In the genomic region with DNA sequence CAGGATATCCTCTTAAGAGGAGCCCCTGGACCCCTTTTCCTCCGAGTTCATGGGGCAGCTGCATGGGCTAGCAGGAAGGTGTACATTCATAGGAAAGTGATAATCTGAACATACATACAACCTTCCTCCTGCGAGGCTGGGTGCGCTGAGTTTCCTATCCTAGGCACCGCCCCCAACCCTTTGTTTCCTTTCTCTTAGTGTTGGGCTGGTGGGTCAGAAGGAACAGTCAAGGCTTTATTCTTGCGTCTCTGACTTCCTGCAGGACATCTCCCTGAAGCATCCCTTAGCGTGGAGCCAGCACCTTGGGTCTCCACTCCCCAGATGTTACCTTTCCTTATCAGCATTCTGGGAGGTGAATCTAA, we compare ENCODE assay signal across 9 mouse cellular contexts. TPM values are rescaled to one million over a fixed set of nuclear protein-coding genes. Genes with fewer than 3 reads are reported as not detected.
DNase-seq lines count a peak whose midpoint lies in the region; ATAC-seq and TF ChIP-seq lines count a peak whose summit lies in the region.
"Had no signal": no experiment of that assay in that cellular context is flagged by ENCODE, and none has a peak within 500 bp of the region (broad histone marks: within the 10 kb centered on the region; RNA-seq: fewer than 3 reads in every experiment).

No protein-coding gene starts in this region.

- no peak for TF ChIP-seq POLR2A in small intestine, adult 2 months (IDR thresholded peaks at IDR 0.05; ENCODE audit: low read depth, low read length)

- DNase-seq in heart, postnatal 0 days (ENCODE audit: low spot score): no peak
- no peak for DNase-seq in heart, postnatal 25 days (ENCODE audit: low spot score)
- DNase-seq in lung, postnatal 0 days (ENCODE audit: low spot score): no peak
- no peak for DNase-seq in lung, postnatal 36 days
- DNase-seq in layer of hippocampus, postnatal 25 days (ENCODE audit: extremely low spot score in 1 of 2, low spot score in 1 of 2): no peak

- intact Hi-C loops in heart, postnatal 25 days (cut with DNase I): no loop called here

- no peaks in the 10 kb centered on the region for H3K9me3 ChIP-seq in heart, postnatal 0 days (replicated peaks; ENCODE audit: control insufficient read depth, low read length)
- no peaks in the 10 kb centered on the region for H3K9me3 ChIP-seq in lung, postnatal 0 days (ENCODE audit: low read length)
- H3K9me3 ChIP-seq in embryonic facial prominence, embryonic 13.5 days: no peaks in the 10 kb centered on the region
- H3K9me3 ChIP-seq: embryonic facial prominence, embryonic 15.5 days had no signal

- H3K36me3 ChIP-seq in heart, postnatal 0 days (replicated peaks; ENCODE audit: control insufficient read depth, insufficient read depth, low read length): no peaks in the 10 kb centered on the region
- H3K36me3 ChIP-seq in lung, postnatal 0 days (ENCODE audit: insufficient read depth, low read length): no peaks in the 10 kb centered on the region
- H3K36me3 ChIP-seq in embryonic facial prominence, embryonic 13.5 days: no peaks in the 10 kb centered on the region
- no peaks in the 10 kb centered on the region for H3K36me3 ChIP-seq in small intestine, adult 2 months (ENCODE audit: control insufficient read depth, insufficient read depth, low read length)
- H3K36me3 ChIP-seq: embryonic facial prominence, embryonic 15.5 days had no signal

- no peaks in the 10 kb centered on the region for H3K27me3 ChIP-seq in heart, postnatal 0 days (ENCODE audit: control insufficient read depth, insufficient read depth, low read length)
- H3K27me3 ChIP-seq in lung, postnatal 0 days (replicated peaks; ENCODE audit: insufficient read depth, low read length): no peaks in the 10 kb centered on the region
- H3K27me3 ChIP-seq in embryonic facial prominence, embryonic 13.5 days: no peaks in the 10 kb centered on the region
- no peaks in the 10 kb centered on the region for H3K27me3 ChIP-seq in small intestine, adult 2 months (ENCODE audit: control insufficient read depth, insufficient read depth, low read length)
- H3K27me3 ChIP-seq: embryonic facial prominence, embryonic 15.5 days had no signal

- H3K4me2 ChIP-seq in heart, postnatal 0 days (ENCODE audit: low read depth, low read length): no peak overlapping the region
- H3K4me2 ChIP-seq in lung, postnatal 0 days (replicated peaks; ENCODE audit: low read depth, low read length): peak overlapping the region; percentile 9; the same call in 1 of the 2 replicates
- H3K4me2 ChIP-seq in embryonic facial prominence, embryonic 13.5 days: 0 out of 2 replicates have a peak overlapping the region, but pooled peaks have one; percentile 2
- H3K4me2 ChIP-seq: embryonic facial prominence, embryonic 15.5 days had no signal

- TF ChIP-seq CTCF in heart, postnatal 0 days (IDR thresholded peaks at IDR 0.05; ENCODE audit: low read depth): no peak
- TF ChIP-seq CTCF in lung, postnatal 0 days (IDR thresholded peaks at IDR 0.05): no peak
- TF ChIP-seq CTCF in small intestine, adult 2 months (IDR thresholded peaks at IDR 0.05; ENCODE audit: extremely low read depth, insufficient read length, insufficient replicate concordance, low read depth, low read length): no peak

- no peak for TF ChIP-seq EP300 in heart, postnatal 0 days (IDR thresholded peaks at IDR 0.05; ENCODE audit: low read depth)
- no peak for TF ChIP-seq EP300 in lung, postnatal 0 days (IDR thresholded peaks at IDR 0.05)

- 43% methylated on average over 6 of the region's 6 CpGs for WGBS in heart, postnatal 0 days
- 33% methylated on average over 6 of the region's 6 CpGs for WGBS in lung, postnatal 0 days
- WGBS in embryonic facial prominence, embryonic 13.5 days: 17% methylated on average over 6 of the region's 6 CpGs
- WGBS in small intestine, adult 2 months: 43% methylated on average over 6 of the region's 6 CpGs

- peak overlapping the region; percentile 39; the same call in 1 of the 2 replicates for H3K27ac ChIP-seq in heart, postnatal 0 days (ENCODE audit: low read depth)
- H3K27ac ChIP-seq in lung, postnatal 0 days (ENCODE audit: low read length): no peak overlapping the region
- H3K27ac ChIP-seq in embryonic facial prominence, embryonic 13.5 days: no peak overlapping the region
- H3K27ac ChIP-seq in small intestine, adult 2 months (ENCODE audit: insufficient read depth, low read depth, low read length): peak overlapping the region; percentile 24

- no peak for ATAC-seq in heart, postnatal 0 days (ENCODE audit: insufficient read depth, low read depth)
- ATAC-seq in lung, postnatal 0 days: 0 out of 2 replicates have a peak, but pooled peaks have one; percentile 10
- no peak for ATAC-seq in embryonic facial prominence, embryonic 13.5 days (ENCODE audit: insufficient number of reproducible peaks, insufficient read depth, low FRiP score, low TSS enrichment, low read depth)
- ATAC-seq: inflammation-experienced regulatory T-cells, adult 6 months had no signal

- no peak overlapping the region for H3K4me3 ChIP-seq in heart, postnatal 0 days (ENCODE audit: low read depth, low read length)
- H3K4me3 ChIP-seq in lung, postnatal 0 days (ENCODE audit: low read depth, low read length): no peak overlapping the region
- no peak overlapping the region for H3K4me3 ChIP-seq in embryonic facial prominence, embryonic 13.5 days
- no peak overlapping the region for H3K4me3 ChIP-seq in small intestine, adult 2 months (ENCODE audit: low read depth, low read length)
- H3K4me3 ChIP-seq: embryonic facial prominence, embryonic 15.5 days had no signal

- no peak overlapping the region for H3K9ac ChIP-seq in heart, postnatal 0 days (replicated peaks; ENCODE audit: low read depth, low read length)
- H3K9ac ChIP-seq in lung, postnatal 0 days (replicated peaks; ENCODE audit: low read depth): no peak overlapping the region
- H3K9ac ChIP-seq in embryonic facial prominence, embryonic 13.5 days: no peak overlapping the region
- H3K9ac ChIP-seq: embryonic facial prominence, embryonic 15.5 days had no signal

- H3K4me1 ChIP-seq in heart, postnatal 0 days (ENCODE audit: control insufficient read depth, insufficient read depth): peaks cover 4% of the 10 kb centered on the region; the same call in 1 of the 2 replicates
- peaks cover 12% of the 10 kb centered on the region; the same call in 1 of the 2 replicates for H3K4me1 ChIP-seq in lung, postnatal 0 days (ENCODE audit: insufficient read depth, low read depth, low read length)
- H3K4me1 ChIP-seq in embryonic facial prominence, embryonic 13.5 days: peaks cover 49% of the 10 kb centered on the region
- H3K4me1 ChIP-seq in small intestine, adult 2 months (ENCODE audit: control insufficient read depth, insufficient read depth, insufficient read length, low read length): peaks cover 20% of the 10 kb centered on the region

RNA-seq across cellular contexts. Expression of gene Cdc42ep4, which starts 28.0 kb away (rescaled TPM):
- total RNA-seq in heart, postnatal 0 days (2014; rRNA removed; ENCODE audit: low replicate concordance): 33.5 and 39.8 TPM in 2 replicates
- 11.8 and 12.0 TPM in 2 replicates for polyA plus RNA-seq in heart, postnatal 0 days (2015; fragmentation: Nextera tagmentation; extraction: Ambion mirVana)
- total RNA-seq in heart, postnatal 25 days (2021): 10 to 100 TPM; 12.5 to 17.7 TPM
- polyA plus RNA-seq in lung, postnatal 0 days (2015; fragmentation: Nextera tagmentation; extraction: Ambion mirVana): 92.8 and 116 TPM in 2 replicates
- 108 and 119 TPM in 2 replicates for polyA plus RNA-seq in embryonic facial prominence, embryonic 13.5 days (2015; fragmentation: Nextera tagmentation; extraction: Ambion mirVana)
- 22.9 and 41.4 TPM in 2 replicates for polyA plus RNA-seq in small intestine, adult 2 months (2012; rRNA removed)
- 10 to 100 TPM; 41.4 to 41.8 TPM for total RNA-seq in layer of hippocampus, postnatal 25 days (2021)

Comparison
In these comparisons a context has a peak if more than half of its experiments do, and no peak if none do; other contexts are left out.
1. H3K27ac ChIP-seq: peak in heart, postnatal 0 days (single experiment) and small intestine, adult 2 months (single experiment); none in lung, postnatal 0 days (single experiment) and embryonic facial prominence, embryonic 13.5 days (single experiment).